Mouse (Mus musculus): Measurements from ENCODE around the gene Aldh1a7. TPM values are rescaled to one million over a fixed set of nuclear protein-coding genes. Genes with fewer than 3 reads are reported as not detected.
A peak's percentile ranks its signal among the peaks of the same experiment; 100 is the strongest.

Aldh1a7 gene
- total RNA-seq (2021), result 1 to 10 TPM in 1 of 2 experiments, under 1 TPM in 1; 0.32 to 1.0 TPM
- long read RNA-seq, experiment 1, result 0 reads
- long read RNA-seq, experiment 2, result 0 reads

DNA sequence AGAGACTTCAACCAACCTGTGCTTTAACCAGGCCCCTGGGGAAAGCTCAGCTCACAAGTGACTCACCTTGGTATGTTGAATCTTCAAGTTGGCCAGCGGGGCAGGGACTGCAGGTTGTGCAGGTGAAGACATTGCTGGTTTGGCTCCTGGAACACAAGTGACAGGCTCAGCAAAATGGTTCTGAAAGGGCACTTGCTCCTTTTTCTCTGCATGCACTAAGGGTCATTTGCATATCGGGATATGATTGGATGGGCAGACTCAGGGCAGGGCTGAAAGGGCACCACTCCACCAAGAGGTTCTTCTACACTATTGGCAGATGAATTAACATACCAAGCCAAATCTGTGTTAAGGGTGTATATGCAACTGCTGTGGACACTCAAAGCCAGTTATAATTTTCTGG lies at the start of gene Aldh1a7:
Gene Aldh1a7, minus strand, starts transcription at position 182 of the 400 bp plus-strand sequence.
- no peak for DNase-seq (ENCODE audit: low spot score)

DNA sequence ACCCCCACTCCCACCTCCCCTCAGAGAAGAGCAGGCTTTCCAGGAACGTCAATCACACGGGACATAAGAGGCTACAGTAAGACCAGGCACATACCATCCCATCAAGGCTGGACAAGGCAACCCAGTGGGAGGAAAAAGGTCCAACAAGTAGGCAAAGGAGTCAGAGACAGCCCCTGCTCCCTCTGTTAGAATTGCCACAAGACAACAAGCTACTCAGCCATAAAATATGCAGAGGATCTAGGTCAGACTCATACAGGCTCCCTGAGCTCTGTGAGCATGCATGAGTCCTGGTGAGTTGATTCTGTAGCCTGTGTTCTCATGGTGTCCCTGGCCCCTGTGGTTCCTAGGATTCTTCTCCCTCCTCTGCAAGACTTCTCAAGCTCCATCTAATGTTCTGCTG lies 48.3 kb upstream of the Aldh1a7 start:
- DNase-seq (ENCODE audit: low spot score), result no peak

DNA sequence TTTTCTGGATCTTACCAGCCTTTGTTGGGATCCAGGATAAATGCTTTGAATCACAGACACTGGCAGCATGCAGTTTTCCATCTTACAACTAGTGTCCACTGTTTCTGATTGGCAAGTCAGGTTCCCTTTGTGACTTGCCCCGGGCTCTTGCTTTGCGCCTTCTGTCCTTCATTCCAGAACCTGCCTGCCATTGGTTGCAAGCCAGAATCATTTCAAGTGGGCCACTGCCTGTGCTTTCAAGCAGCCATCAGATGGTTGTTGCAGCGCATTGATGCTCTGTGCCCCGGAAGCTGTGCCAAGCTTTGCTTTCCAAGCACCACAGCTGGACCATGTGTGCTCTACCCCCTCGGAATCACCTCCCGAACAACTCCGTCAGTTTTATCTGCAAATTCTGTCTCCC lies 46.6 kb upstream of the Aldh1a7 start:
- no peak for DNase-seq (ENCODE audit: low spot score)

DNA sequence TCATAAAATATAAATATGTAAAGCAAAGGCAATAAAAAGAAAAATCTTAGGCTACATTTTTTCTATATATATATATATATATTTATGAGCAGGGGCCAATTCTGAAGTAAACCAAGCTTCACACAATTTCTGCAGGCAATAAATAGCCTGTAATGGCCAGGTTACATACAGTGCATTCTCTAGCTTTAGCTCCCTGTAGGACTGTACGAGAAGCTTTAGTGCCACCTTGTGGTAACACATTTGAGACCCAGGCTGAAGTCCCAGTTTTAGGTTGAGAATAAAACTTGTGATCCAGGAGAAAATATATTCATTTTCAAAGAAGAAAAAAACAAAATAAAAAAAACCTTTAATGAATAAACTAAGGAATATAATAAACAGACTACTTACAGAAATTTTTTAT lies 36.9 kb upstream of the Aldh1a7 start:
- DNase-seq (ENCODE audit: low spot score), result peak; percentile 14

DNA sequence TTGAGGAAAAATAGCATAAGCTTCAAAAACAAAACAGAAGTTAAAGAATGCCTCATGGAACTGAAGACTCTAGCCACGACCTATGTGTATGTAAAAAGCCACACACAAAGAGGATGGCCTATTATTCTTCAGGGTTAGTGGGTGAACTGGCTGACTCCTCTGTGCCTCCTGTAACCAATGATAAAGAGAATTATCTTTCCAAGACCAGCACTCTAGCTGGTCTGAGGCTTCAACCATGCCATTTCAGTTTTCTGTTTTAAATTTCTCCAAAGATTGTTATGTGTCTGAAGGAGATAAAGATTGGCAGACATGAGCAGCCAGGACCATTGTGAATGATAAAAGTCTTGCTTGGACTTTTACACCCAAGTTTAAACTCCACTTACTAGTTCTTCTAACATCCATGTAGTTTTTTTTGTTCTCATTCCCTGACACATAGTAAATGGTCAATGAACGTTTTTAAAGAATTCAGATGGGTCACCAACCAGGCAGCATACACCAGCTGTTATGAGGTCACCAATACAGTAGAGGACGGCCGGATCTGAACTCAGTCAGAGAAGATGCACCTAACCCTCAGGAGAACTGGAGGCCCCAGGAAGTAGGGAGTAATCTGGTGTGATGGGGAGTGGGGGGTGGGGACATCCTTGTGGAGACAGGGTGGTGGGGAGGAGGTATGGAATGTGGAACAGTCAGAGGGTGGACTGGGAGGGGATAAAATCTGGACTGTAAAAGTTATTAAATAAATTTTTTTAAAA lies 34.5 kb upstream of the Aldh1a7 start:
- DNase-seq (ENCODE audit: low spot score), result no peak

DNA sequence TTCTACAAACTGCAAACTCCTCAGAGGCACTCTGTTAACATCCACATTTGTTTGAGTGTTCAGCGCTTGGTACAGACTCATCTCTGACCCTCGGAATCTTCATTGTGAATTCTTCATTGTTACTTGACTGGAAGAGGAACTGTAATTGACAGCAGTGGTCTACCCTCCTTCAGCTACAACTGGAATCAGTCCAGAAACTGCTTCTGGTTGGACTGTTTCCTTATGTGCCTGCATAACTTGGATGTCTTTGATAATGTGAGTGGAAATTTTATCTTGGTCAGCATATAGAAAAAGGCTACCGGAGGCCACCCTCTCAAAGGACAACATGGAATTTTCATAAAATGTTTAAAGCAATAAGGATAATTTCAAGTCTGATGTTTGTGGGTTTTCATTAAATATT lies 33.8 kb upstream of the Aldh1a7 start:
- no peak for DNase-seq (ENCODE audit: low spot score)

DNA sequence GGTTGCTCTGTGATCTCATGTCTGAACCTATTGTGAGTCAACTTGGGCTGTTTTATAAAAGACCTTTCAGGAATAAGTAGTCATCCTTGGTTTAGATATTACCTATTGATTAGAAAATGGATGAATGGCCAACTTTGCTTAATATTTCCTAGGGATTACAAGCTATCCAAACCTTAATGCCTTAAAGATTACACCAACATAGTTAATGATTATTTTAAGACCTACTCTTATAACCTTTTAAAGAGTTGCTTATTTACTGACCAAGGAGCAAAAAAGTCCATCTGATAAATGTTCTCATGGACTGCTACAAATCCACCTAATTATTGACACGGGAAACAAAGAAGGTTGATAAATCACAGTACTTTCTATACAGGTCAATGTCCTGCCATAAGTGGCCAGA lies 17.3 kb upstream of the Aldh1a7 start:
- no peak for DNase-seq (ENCODE audit: low spot score)

DNA sequence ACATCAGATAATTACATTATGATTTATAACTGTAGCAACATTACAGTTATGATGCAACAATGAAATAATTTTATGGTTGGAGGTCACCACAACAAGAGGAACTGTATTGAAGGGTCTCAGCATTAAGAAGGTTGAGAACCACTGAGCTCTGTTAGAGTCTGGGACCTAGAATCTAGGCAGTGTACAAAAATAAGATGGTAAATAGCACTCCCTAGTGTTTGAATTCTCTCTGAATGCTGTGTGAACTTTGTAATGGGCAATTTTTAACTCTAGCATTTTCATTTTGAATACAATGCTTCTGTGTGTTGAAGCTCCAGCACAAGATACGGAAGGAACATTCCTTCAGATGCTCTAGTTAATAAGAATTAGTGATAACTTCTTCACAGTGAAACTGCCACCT lies 916 bp upstream of the Aldh1a7 start:
- DNase-seq (ENCODE audit: low spot score), result no peak

DNA sequence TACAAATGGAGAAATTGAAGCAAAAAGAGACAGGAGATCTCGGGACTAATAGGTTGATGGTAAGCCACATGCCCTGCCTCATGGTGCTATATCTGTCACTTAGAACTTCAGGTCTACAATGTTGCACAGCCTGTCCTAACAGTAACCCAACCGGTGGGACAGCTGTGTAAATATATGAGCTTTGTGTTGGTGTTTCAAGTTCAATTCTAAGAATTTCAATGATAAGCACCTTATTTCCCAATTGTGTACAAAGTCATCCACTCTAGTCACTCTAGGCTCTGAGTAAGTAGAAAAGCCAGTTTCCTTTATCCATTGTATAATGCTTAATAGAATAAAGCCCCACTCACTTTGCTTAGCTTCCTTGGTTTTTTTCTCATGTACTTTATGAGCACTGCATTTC lies 4.4 kb downstream of the Aldh1a7 start:
- DNase-seq (ENCODE audit: low spot score), result no peak

DNA sequence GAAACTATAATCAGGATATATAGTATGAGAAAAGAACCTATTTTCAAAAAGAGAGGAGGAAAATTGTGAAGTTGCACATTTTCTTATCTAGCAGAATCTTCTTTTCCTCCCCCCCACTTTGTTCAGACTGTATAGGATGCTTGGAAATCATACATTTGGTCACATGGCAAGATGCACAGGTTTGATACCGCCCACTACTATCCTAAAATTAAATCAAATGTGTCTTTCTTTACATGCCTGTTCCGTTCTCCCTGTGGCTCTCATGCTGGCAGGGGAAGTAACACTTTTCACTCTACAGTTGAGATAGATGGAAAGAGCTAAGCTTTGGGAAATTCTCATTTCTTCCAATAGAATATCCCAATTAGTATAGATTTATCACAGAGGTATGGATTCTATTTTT lies 7.1 kb downstream of the Aldh1a7 start:
- DNase-seq (ENCODE audit: low spot score), result no peak

DNA sequence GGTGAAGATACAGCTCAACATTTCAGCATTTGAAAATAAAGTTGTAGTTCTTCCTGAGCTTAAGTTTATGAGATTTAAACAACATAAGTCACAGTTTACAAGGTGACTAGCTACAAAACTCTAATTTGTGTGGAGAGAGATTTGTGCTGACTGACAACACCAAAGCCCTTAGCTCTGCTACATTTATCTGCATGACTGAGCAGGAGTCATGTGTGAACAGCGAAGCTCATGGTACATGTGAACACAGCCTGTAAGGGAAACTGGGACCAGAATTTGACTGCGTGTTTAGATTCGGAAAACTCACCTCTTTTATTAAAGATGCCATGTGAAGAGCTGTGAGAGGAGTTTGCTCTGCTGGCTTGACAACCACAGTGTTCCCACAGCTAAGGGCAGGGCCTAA lies 11.7 kb downstream of the Aldh1a7 start:
- no peak for DNase-seq (ENCODE audit: low spot score)

DNA sequence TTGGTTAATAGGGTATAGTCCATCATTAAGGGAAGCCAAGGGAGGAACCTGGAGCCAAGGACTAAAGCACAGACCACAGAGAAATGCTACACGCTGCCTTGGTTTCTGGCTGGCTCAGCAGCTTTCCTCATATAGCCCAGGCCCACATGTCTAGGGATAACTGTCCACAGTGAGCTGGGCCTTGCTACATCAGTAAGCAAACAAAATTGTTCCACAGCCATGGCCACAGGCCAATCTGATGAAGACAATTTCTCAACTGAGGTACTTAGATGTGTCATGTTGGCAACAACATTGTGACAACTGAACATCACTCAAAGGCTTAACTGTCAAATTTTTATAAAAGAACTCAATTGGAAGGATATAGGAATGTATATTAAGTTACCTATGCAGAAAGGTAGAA lies 12.3 kb downstream of the Aldh1a7 start:
- no peak for DNase-seq (ENCODE audit: low spot score)

DNA sequence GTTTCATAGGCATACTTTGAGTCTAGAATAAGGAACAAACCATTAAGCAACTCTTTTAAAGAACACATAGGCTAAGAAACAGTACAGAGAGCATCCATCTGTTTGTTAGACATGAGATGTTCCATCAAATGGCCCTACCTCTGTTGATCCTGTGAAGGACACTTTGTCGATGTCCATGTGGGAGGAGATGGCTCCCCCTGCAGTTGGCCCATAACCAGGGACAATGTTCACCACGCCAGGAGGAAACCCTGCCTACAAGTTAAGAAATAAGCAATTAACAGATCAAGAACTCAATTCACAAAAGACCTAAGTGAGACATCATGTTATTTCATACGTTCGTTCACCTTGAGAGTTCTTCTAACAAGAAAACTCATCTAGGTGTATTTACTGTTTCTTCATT lies 12.8 kb downstream of the Aldh1a7 start:
- no peak for DNase-seq (ENCODE audit: low spot score)

DNA sequence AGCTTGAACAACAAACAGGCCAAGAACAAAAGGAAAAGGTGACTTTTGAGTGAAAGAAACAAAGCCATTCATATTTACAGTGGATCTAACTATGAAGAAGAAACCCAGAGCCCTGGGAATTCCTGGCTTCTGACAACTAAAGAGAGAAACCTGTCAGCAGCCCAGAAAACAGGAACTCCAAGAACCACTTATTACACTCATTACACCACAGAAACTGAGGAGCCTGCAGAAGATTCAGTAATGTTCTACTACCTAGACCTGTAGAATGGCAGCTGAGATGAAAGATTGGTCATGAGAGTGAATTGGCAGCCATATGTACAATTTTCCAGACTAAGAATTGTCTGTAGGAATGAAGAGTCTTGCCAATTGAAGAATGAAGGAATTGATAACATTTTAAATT lies 20.2 kb downstream of the Aldh1a7 start:
- no peak for DNase-seq (ENCODE audit: low spot score)

DNA sequence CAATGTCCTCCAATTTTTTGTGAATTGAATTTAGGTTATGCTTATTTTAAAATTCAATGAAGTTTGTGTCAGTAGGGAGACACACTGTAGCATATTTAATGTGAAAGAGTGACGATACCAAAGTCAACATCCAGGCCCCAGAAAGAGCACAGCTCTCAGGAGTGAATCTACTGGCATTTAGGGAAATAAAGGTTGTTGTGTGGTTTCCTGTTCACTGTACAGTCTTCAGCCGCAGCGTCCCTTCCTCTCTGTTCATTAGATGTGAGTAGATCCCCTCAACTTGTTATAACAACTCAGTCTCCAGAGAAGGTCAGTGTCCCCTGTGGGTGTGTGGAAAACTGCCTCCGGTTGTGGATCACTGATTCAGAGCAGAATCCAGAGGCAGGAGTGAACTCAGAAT lies 20.6 kb downstream of the Aldh1a7 start:
- DNase-seq (ENCODE audit: low spot score), result no peak

DNA sequence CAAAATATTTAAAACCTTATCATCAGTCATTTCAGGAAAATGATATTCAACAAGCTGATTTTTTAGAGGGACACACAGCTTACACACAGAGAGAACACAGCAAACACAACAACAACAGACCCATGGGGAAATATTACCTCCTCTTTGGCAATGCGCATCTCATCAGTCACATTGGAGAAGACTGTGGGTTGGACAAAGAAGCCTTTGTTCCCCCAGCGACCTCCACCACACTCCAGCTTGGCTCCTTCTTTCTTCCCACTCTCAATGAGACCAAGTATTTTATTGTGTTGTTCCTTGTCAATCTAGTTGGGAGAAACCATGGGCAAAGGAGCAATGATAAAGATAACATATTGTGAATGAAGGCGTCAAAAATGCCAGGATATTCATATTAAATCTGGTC lies 25.3 kb downstream of the Aldh1a7 start:
- no peak for DNase-seq (ENCODE audit: low spot score)

DNA sequence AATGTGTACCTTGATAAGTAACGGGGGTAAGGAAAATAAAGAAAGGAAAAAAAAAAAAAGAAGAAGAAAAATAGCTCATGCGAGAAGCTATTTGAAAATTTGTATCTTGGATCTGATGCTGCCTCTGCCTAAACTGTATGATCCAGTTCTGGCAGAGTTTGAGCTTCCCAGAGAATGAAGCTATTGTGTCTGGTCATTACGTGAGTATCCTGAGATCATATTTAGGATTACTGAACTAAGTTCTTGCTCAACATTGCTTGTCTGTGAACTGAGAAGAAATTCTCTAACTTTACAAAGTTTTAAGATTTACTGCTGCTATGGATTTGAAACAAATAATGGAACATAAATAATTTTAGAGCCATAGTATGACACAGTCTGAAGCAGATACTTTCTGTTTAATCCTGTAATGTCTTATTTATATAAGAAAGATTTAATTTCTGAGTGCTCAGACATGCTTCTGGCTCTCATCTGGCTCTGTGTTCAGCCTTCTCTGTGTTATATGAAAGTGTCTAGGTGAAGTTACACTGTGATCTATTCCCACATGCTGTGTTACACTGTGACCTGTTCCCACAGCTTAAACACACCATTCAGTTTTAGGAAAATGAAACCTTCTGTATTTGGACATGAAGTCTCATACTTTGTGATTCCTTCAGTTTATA lies 49.5 kb downstream of the Aldh1a7 start:
- no peak for DNase-seq (ENCODE audit: low spot score)

DNA sequence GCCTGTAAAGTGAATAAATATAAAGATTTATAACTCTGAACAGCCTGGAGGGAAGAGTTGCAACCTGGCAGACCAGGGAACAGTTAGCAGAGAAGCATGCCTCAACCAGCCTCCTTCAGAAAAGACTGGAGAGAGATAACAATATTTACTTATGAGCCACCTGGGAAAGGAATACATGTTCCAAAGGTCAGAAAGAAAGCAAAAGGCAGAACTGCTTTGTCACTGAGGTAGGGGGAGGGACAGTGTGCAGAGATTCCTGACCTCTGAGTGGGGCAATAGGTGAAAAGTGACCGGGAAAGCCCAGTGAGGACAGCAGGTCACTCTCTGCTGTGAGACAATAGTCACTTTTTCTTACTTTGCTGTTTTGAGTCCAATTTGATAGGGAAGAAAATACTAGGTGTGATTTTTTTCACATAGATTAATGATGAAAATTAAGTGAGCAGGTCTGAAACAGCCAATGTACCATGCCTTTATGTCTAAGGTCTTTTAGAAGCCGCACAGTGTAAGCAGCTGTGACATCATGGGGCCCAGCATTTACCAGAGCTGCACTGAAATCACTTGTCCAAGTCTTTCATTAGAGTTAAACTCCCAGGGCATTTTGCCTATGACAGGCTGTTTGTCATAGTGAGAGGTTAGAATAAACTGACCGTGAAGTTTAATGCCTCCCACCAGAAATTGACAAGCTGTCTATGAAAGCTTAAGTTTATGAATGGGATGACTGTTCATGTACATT lies 73.1 kb downstream of the Aldh1a7 start:
- DNase-seq (ENCODE audit: low spot score), result no peak

DNA sequence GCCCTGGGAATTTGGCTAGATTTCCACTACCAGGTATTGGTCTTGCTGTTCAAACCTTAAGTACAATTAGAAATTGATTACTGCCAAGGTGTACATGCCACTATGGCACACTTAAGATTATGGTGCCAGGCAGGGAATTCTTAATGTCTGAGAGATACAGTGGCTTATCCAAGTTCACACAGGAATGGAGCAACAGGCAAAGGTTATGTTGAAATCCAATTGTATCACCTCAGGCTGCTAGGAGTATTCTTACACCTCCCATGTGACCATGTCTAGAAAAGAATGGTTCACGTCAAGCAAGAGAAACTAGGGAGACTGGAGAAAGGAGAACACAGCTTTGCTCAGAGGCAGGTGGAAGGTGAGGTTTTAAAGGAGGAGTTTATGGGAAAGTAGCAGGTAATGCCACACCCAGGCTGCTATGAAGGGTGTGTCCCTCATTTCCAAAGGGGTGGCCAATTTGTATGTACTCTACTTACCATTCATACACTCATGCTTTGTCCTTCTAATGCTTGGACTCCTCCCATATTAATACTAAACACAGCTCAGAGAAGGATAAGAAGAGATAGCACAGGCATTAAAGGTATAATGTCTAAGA lies 74.2 kb downstream of the Aldh1a7 start:
- no peak for DNase-seq (ENCODE audit: low spot score)

DNA sequence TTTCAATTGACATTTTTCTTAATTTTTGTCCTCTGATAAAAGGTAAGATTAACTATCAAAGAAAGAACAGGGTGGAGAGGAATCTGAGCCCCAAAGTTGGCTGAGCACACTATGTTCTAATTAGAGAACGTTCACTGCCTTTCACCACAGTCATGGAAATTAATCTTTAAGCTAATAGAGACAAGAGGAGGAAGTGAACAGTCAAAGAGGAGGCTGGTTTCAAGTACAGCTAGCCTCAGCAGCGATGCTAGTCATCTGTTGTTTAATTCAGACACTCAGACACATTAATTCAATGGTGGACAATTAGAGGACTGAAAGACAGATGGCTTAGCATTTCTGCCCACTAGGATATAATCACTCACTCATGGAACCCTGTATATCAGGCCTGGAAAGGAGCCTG lies 77.4 kb downstream of the Aldh1a7 start:
- DNase-seq (ENCODE audit: low spot score), result no peak

DNA sequence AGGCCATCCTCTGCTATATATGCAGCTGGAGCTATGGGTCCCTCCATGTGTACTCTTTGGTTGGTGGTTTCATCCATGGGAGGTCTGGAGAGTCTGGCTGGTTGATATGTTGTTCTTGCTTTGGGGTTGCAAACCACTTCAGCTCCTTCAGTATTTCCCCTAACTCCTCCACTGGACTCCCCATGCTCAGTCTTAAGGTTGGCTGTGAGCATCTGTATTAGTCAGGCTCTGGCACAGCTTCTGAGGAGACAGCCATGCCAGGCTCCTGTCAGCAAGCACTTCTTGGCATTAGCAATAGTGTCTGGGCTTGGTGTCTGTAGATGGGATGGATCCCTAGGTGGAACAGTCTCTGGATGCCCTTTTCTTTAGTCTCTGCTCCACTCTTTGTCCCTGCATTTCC lies 79.9 kb downstream of the Aldh1a7 start:
- peak; percentile 1 for DNase-seq (ENCODE audit: low spot score)

DNA sequence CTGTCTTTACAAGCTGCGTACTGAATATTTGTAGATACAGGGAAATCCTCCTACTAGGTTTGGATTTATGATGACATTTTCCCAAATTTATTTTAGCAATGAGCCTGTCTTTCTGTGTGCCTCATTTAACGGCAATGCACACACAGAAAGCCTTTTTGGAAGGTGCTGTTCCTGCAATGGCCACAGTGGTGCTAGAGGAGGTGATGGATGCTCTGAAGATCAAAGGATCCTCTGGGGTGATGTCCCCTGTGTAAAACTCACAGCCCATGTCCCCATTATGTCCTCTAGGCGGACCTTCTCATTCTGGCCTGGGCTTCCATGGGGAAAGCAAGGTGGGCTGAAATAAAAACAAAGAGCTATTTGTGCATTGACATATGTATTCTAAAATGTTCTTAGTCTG lies 83.0 kb downstream of the Aldh1a7 start:
- no peak for DNase-seq (ENCODE audit: low spot score)
